Mouse (Mus musculus): Measurements from ENCODE around the gene Cdc5l.
A peak's percentile ranks its signal among the peaks of the same experiment; 100 is the strongest.
"Not testable (repeated sequence)": the region's sequence is repeated elsewhere in the genome, so short reads cannot be mapped to it uniquely, and the experiment has no call there.

Gene Cdc5l

GRCm38 (mm10) chr17:45433419-45434261 is at the start of gene Cdc5l:
Gene Cdc5l (minus strand): TSS chr17:45433737.
- peak; percentile 97 for DNase-seq (ENCODE audit: low spot score)

- DNase-seq (ENCODE audit: low spot score): no peak
Observed at GRCm38 (mm10) chr17:45480429-45480828, 46.9 kb upstream of the Cdc5l start.

GRCm38 (mm10) chr17:45478234-45478825 is 44.8 kb upstream of the Cdc5l start:
- DNase-seq (ENCODE audit: low spot score): peak; percentile 69

GRCm38 (mm10) chr17:45474669-45475465 is 41.3 kb upstream of the Cdc5l start, which contains the start of gene Spats1:
Gene Spats1 (minus strand): TSS chr17:45475415.
- DNase-seq (ENCODE audit: low spot score): peak; percentile 6

GRCm38 (mm10) chr17:45474146-45474545 is 40.6 kb upstream of the Cdc5l start:
- DNase-seq (ENCODE audit: low spot score): no peak

- DNase-seq (ENCODE audit: low spot score): no peak
Observed at GRCm38 (mm10) chr17:45473667-45474066, 40.1 kb upstream of the Cdc5l start.

GRCm38 (mm10) chr17:45470726-45471125 is 37.2 kb upstream of the Cdc5l start:
- no peak for DNase-seq (ENCODE audit: low spot score)

- no peak for DNase-seq (ENCODE audit: low spot score)
Observed at GRCm38 (mm10) chr17:45468302-45468701, 34.8 kb upstream of the Cdc5l start.

- no peak for DNase-seq (ENCODE audit: low spot score)
Observed at GRCm38 (mm10) chr17:45466701-45467100, 33.2 kb upstream of the Cdc5l start.

- DNase-seq (ENCODE audit: low spot score): no peak
Observed at GRCm38 (mm10) chr17:45464255-45464654, 30.7 kb upstream of the Cdc5l start.

- DNase-seq (ENCODE audit: low spot score): no peak
Observed at GRCm38 (mm10) chr17:45462506-45462905, 29.0 kb upstream of the Cdc5l start.

- DNase-seq (ENCODE audit: low spot score): no peak
Observed at GRCm38 (mm10) chr17:45459062-45459461, 25.5 kb upstream of the Cdc5l start.

- no peak for DNase-seq (ENCODE audit: low spot score)
Observed at GRCm38 (mm10) chr17:45458516-45458915, 25.0 kb upstream of the Cdc5l start.

GRCm38 (mm10) chr17:45457487-45457886 is 23.9 kb upstream of the Cdc5l start:
- DNase-seq (ENCODE audit: low spot score): peak; percentile 24

- no peak for DNase-seq (ENCODE audit: low spot score)
Observed at GRCm38 (mm10) chr17:45456260-45457152, 23.0 kb upstream of the Cdc5l start.

GRCm38 (mm10) chr17:45455783-45456182 is 22.2 kb upstream of the Cdc5l start:
- DNase-seq (ENCODE audit: low spot score): not testable (repeated sequence)

- DNase-seq (ENCODE audit: low spot score): no peak
Observed at GRCm38 (mm10) chr17:45454794-45455193, 21.3 kb upstream of the Cdc5l start.

- DNase-seq (ENCODE audit: low spot score): no peak
Observed at GRCm38 (mm10) chr17:45452271-45452670, 18.7 kb upstream of the Cdc5l start.

- DNase-seq (ENCODE audit: low spot score): no peak
Observed at GRCm38 (mm10) chr17:45450153-45450552, 16.6 kb upstream of the Cdc5l start.

- no peak for DNase-seq (ENCODE audit: low spot score)
Observed at GRCm38 (mm10) chr17:45449586-45449985, 16.0 kb upstream of the Cdc5l start.

GRCm38 (mm10) chr17:45447063-45447462 is 13.5 kb upstream of the Cdc5l start:
- no peak for DNase-seq (ENCODE audit: low spot score)

- no peak for DNase-seq (ENCODE audit: low spot score)
Observed at GRCm38 (mm10) chr17:45445923-45446322, 12.4 kb upstream of the Cdc5l start.

Data from c-Kit-positive CD71-positive TER-119-positive erythroid progenitor cells, embryonic 14.5 days (primary cell).